Comparison of ENCODE assay signal across 8 mouse cellular contexts in genomic region chrX:93911087-93911840, GRCm38 (mm10). TPM values are rescaled to one million over a fixed set of nuclear protein-coding genes. Genes with fewer than 3 reads are reported as not detected.
A peak's percentile ranks its signal among the peaks of the same experiment; 100 is the strongest.
DNase-seq lines count a peak whose midpoint lies in the region; ATAC-seq and TF ChIP-seq lines count a peak whose summit lies in the region.

No protein-coding gene starts in this region.

- peak; percentile 65 for ATAC-seq in embryonic facial prominence, embryonic 11.5 days (replicated peaks; ENCODE audit: insufficient number of reproducible peaks, low FRiP score, low TSS enrichment, low read depth)
- no peak for ATAC-seq in limb, embryonic 15.5 days (ENCODE audit: insufficient number of reproducible peaks, low FRiP score, low TSS enrichment, low read depth)
- ATAC-seq in midbrain, embryonic 16.5 days, result peak; percentile 73
- peak; percentile 84 for ATAC-seq in stomach, postnatal 0 days (ENCODE audit: low FRiP score, low TSS enrichment)

- TF ChIP-seq POLR2A in heart, adult 2 months (IDR thresholded peaks at IDR 0.05; ENCODE audit: insufficient read depth, low read depth, low read length), result no peak

- no peaks in the 10 kb centered on the region for H3K4me1 ChIP-seq in embryonic facial prominence, embryonic 11.5 days (ENCODE audit: control insufficient read depth, insufficient read depth, low read length)
- H3K4me1 ChIP-seq in heart, adult 2 months (ENCODE audit: control insufficient read depth, insufficient read depth, low read length), result no peaks in the 10 kb centered on the region; the same call in 1 of the 2 replicates
- no peaks in the 10 kb centered on the region for H3K4me1 ChIP-seq in limb, embryonic 15.5 days
- H3K4me1 ChIP-seq in midbrain, embryonic 16.5 days (ENCODE audit: control insufficient read depth, insufficient read depth, low read length), result no peaks in the 10 kb centered on the region
- H3K4me1 ChIP-seq in stomach, postnatal 0 days (replicated peaks; ENCODE audit: control insufficient read depth, insufficient read depth), result no peaks in the 10 kb centered on the region

- no peaks in the 10 kb centered on the region for H3K27me3 ChIP-seq in embryonic facial prominence, embryonic 11.5 days (ENCODE audit: control insufficient read depth, insufficient read depth, low read length)
- no peaks in the 10 kb centered on the region for H3K27me3 ChIP-seq in heart, adult 2 months (ENCODE audit: control insufficient read depth, insufficient read depth, low read length)
- 0 out of 2 replicates have a peak, but pooled peaks cover 4% of the 10 kb centered on the region for H3K27me3 ChIP-seq in limb, embryonic 15.5 days
- no peaks in the 10 kb centered on the region for H3K27me3 ChIP-seq in midbrain, embryonic 16.5 days (ENCODE audit: control insufficient read depth, insufficient read depth, low read depth, low read length)
- H3K27me3 ChIP-seq in stomach, postnatal 0 days (ENCODE audit: control insufficient read depth, insufficient read depth, low read length), result no peaks in the 10 kb centered on the region

- H3K4me2 ChIP-seq in embryonic facial prominence, embryonic 11.5 days (ENCODE audit: low read depth, low read length), result peak overlapping the region; percentile 19; the same call in 1 of the 2 replicates
- peak overlapping the region; percentile 52 for H3K4me2 ChIP-seq in limb, embryonic 15.5 days
- H3K4me2 ChIP-seq in midbrain, embryonic 16.5 days (ENCODE audit: low read length), result peak overlapping the region; percentile 57
- H3K4me2 ChIP-seq in stomach, postnatal 0 days (replicated peaks; ENCODE audit: low read depth), result peak overlapping the region; percentile 31; the same call in 1 of the 2 replicates

- peak; percentile 84 for TF ChIP-seq CTCF in heart, adult 2 months (IDR thresholded peaks at IDR 0.05)
- peak; percentile 83 for TF ChIP-seq CTCF in stomach, postnatal 0 days (IDR thresholded peaks at IDR 0.05; ENCODE audit: low read depth)

- peak; percentile 55 for DNase-seq in A20 (ENCODE audit: low read depth, low spot score)
- peak; percentile 46 for DNase-seq in adrenal gland, adult 2 months
- DNase-seq in embryonic facial prominence, embryonic 11.5 days (ENCODE audit: low spot score), result peak; percentile 75
- peak; percentile 25 to 28 for DNase-seq in heart, adult 2 months
- DNase-seq in kidney, adult 11 months, result peak; percentile 49
- peak; percentile 45 for DNase-seq in stomach, postnatal 0 days (ENCODE audit: low spot score)

- no peaks in the 10 kb centered on the region for H3K79me2 ChIP-seq in heart, adult 2 months (replicated peaks; ENCODE audit: control insufficient read depth, insufficient read depth, low read length)

- 25% methylated on average over 21 of the region's 21 CpGs for WGBS in embryonic facial prominence, embryonic 11.5 days
- WGBS in heart, adult 2 months, result 19% methylated on average over 21 of the region's 21 CpGs
- 26% methylated on average over 21 of the region's 21 CpGs for WGBS in limb, embryonic 15.5 days
- 22% methylated on average over 21 of the region's 21 CpGs for WGBS in midbrain, embryonic 16.5 days
- WGBS in stomach, postnatal 0 days, result 27% methylated on average over 21 of the region's 21 CpGs

- 0 out of 2 replicates have a peak overlapping the region, but pooled peaks have one; percentile 14 for H3K4me3 ChIP-seq in embryonic facial prominence, embryonic 11.5 days (ENCODE audit: low read depth, low read length)
- peak overlapping the region; percentile 28; the same call in 1 of the 2 replicates for H3K4me3 ChIP-seq in heart, adult 2 months
- H3K4me3 ChIP-seq in limb, embryonic 15.5 days, result peak overlapping the region; percentile 27
- peak overlapping the region; percentile 22; the same call in 1 of the 2 replicates for H3K4me3 ChIP-seq in midbrain, embryonic 16.5 days (ENCODE audit: low read depth, low read length)
- H3K4me3 ChIP-seq in stomach, postnatal 0 days (ENCODE audit: low read depth, low read length), result peak overlapping the region; percentile 13

- no peaks in the 10 kb centered on the region for H3K36me3 ChIP-seq in embryonic facial prominence, embryonic 11.5 days (replicated peaks; ENCODE audit: control insufficient read depth, insufficient read depth, low read depth, low read length)
- no peaks in the 10 kb centered on the region for H3K36me3 ChIP-seq in heart, adult 2 months (ENCODE audit: control insufficient read depth, insufficient read depth, low read length)
- H3K36me3 ChIP-seq in limb, embryonic 15.5 days, result no peaks in the 10 kb centered on the region
- H3K36me3 ChIP-seq in midbrain, embryonic 16.5 days (ENCODE audit: control insufficient read depth, insufficient read depth, low read length), result no peaks in the 10 kb centered on the region
- no peaks in the 10 kb centered on the region for H3K36me3 ChIP-seq in stomach, postnatal 0 days (ENCODE audit: control insufficient read depth, insufficient read depth, low read length)

- peak overlapping the region; percentile 29 for H3K9ac ChIP-seq in embryonic facial prominence, embryonic 11.5 days (replicated peaks; ENCODE audit: low read length)
- peak overlapping the region; percentile 79 for H3K9ac ChIP-seq in heart, adult 2 months (ENCODE audit: low read depth, low read length)
- no peak overlapping the region for H3K9ac ChIP-seq in limb, embryonic 15.5 days
- H3K9ac ChIP-seq in midbrain, embryonic 16.5 days (ENCODE audit: low read depth, low read length), result 0 out of 2 replicates have a peak overlapping the region, but pooled peaks have one; percentile 35
- no peak overlapping the region for H3K9ac ChIP-seq in stomach, postnatal 0 days (ENCODE audit: low read length)

- intact Hi-C loops in heart, adult 2 months (cut with DNase I), result no loop called here

- no peak overlapping the region for H3K27ac ChIP-seq in embryonic facial prominence, embryonic 11.5 days (replicated peaks; ENCODE audit: low read depth, low read length)
- H3K27ac ChIP-seq in heart, adult 2 months, result no peak overlapping the region
- H3K27ac ChIP-seq in limb, embryonic 15.5 days, result no peak overlapping the region
- no peak overlapping the region for H3K27ac ChIP-seq in midbrain, embryonic 16.5 days (ENCODE audit: low read length)
- H3K27ac ChIP-seq in stomach, postnatal 0 days (replicated peaks), result no peak overlapping the region

- no peak for TF ChIP-seq EP300 in heart, adult 2 months (IDR thresholded peaks at IDR 0.05; ENCODE audit: insufficient read depth, low read depth, low read length)
- no peak for TF ChIP-seq EP300 in stomach, postnatal 0 days (optimal IDR thresholded peaks at IDR 0.05)

- no peaks in the 10 kb centered on the region for H3K9me3 ChIP-seq in embryonic facial prominence, embryonic 11.5 days (replicated peaks; ENCODE audit: control insufficient read depth, low read length)
- no peaks in the 10 kb centered on the region for H3K9me3 ChIP-seq in limb, embryonic 15.5 days
- H3K9me3 ChIP-seq in midbrain, embryonic 16.5 days (replicated peaks; ENCODE audit: control insufficient read depth, low read length, poor library complexity, severe bottlenecking), result no peaks in the 10 kb centered on the region
- H3K9me3 ChIP-seq in stomach, postnatal 0 days (ENCODE audit: control insufficient read depth, low read length), result no peaks in the 10 kb centered on the region

RNA-seq across cellular contexts. Expression of gene AU015836, which starts 57.2 kb away (rescaled TPM):
- total RNA-seq in adrenal gland, adult 2 months (2021), result not detected
- not detected in 2 replicates for polyA plus RNA-seq in adrenal gland, adult 2 months (2012; rRNA removed)
- 0.14 TPM in 1 of 2 replicates, not detected in the other for polyA plus RNA-seq in embryonic facial prominence, embryonic 11.5 days (2014; fragmentation: Nextera tagmentation; extraction: Ambion mirVana)
- not detected for total RNA-seq in heart, adult 2 months (2021)
- not detected in 2 replicates for polyA plus RNA-seq in heart, adult 2 months (2012; rRNA removed)
- 0.22 and 0.23 TPM in 2 replicates for polyA plus RNA-seq in limb, embryonic 15.5 days (2015; fragmentation: Nextera tagmentation; extraction: Ambion mirVana)
- not detected in 2 replicates for polyA plus RNA-seq in midbrain, embryonic 16.5 days (2015; fragmentation: Nextera tagmentation; extraction: Ambion mirVana)
- polyA plus RNA-seq in stomach, postnatal 0 days (2015; fragmentation: Nextera tagmentation; extraction: Ambion mirVana), result 0.06 and 0.15 TPM in 2 replicates

Comparison
In these comparisons a context has a peak if more than half of its experiments do, and no peak if none do; other contexts are left out.
1. H3K9ac ChIP-seq: peak in embryonic facial prominence, embryonic 11.5 days (single experiment), heart, adult 2 months (single experiment) and midbrain, embryonic 16.5 days (single experiment); none in limb, embryonic 15.5 days (single experiment) and stomach, postnatal 0 days (single experiment).
2. Peak in every context shown above with its lines, with median percentiles within 50 percentile points of each other: DNase-seq, H3K4me2 ChIP-seq and H3K4me3 ChIP-seq.